Mouse (Mus musculus): Measurements from ENCODE around the gene Acap1.

GRCm38 (mm10) chr11:69894671-69895070 lies 668 bp downstream of the Acap1 start:
- TF ChIP-seq CTCF (IDR thresholded peaks at IDR 0.05; ENCODE audit: extremely low read depth, insufficient read length, insufficient replicate concordance, low read depth, low read length) = no peak
- TF ChIP-seq POLR2A (IDR thresholded peaks at IDR 0.05; ENCODE audit: low read depth, low read length) = no peak
